Mouse (Mus musculus) brain, adult 2 months (tissue): ENCODE measurements around the gene 6430548M08Rik.
A peak's percentile ranks its signal among the peaks of the same experiment; 100 is the strongest.

Experiments
- DNase-seq: peaks from one replicate; pipeline ENCODE4 v3.0.0; 2011; ENCODE audit warnings: low read depth, low spot score

Gene 6430548M08Rik

GRCm38 (mm10) chr8:120140769-120141168 is 26.8 kb downstream of the 6430548M08Rik start:
- no peak for DNase-seq

GRCm38 (mm10) chr8:120143911-120144651 is 30.1 kb downstream of the 6430548M08Rik start:
- DNase-seq: peak; percentile 86

- peak; percentile 91 for DNase-seq
Measured at GRCm38 (mm10) chr8:120144652-120145301, 30.8 kb downstream of the 6430548M08Rik start.

- DNase-seq: no peak
Measured at GRCm38 (mm10) chr8:120146051-120146450, 32.1 kb downstream of the 6430548M08Rik start.

- no peak for DNase-seq
Measured at GRCm38 (mm10) chr8:120150028-120150427, 36.1 kb downstream of the 6430548M08Rik start.

GRCm38 (mm10) chr8:120151151-120151550 is 37.2 kb downstream of the 6430548M08Rik start:
- no peak for DNase-seq

- DNase-seq: no peak
Measured at GRCm38 (mm10) chr8:120152636-120153035, 38.7 kb downstream of the 6430548M08Rik start.

- DNase-seq: peak; percentile 95
Measured at GRCm38 (mm10) chr8:120160366-120160765, 46.4 kb downstream of the 6430548M08Rik start.

GRCm38 (mm10) chr8:120161658-120162403 is 47.9 kb downstream of the 6430548M08Rik start:
- peak; percentile 63 for DNase-seq

- DNase-seq: no peak
Measured at GRCm38 (mm10) chr8:120162404-120162752, 48.4 kb downstream of the 6430548M08Rik start.

GRCm38 (mm10) chr8:120163376-120163775 is 49.4 kb downstream of the 6430548M08Rik start:
- DNase-seq: no peak

GRCm38 (mm10) chr8:120164026-120164425 is 50.1 kb downstream of the 6430548M08Rik start:
- no peak for DNase-seq

- DNase-seq: peak; percentile 56
Measured at GRCm38 (mm10) chr8:120167136-120167535, 53.2 kb downstream of the 6430548M08Rik start.

GRCm38 (mm10) chr8:120167821-120168220 is 53.9 kb downstream of the 6430548M08Rik start:
- DNase-seq: peak; percentile 84

GRCm38 (mm10) chr8:120169119-120169518 is 55.2 kb downstream of the 6430548M08Rik start:
- DNase-seq: no peak

- DNase-seq: no peak
Measured at GRCm38 (mm10) chr8:120173195-120173594, 59.2 kb downstream of the 6430548M08Rik start.

GRCm38 (mm10) chr8:120174606-120175005 is 60.7 kb downstream of the 6430548M08Rik start:
- peak; percentile 27 for DNase-seq

- DNase-seq: no peak
Measured at GRCm38 (mm10) chr8:120176605-120177004, 62.7 kb downstream of the 6430548M08Rik start.

- peak; percentile 83 for DNase-seq
Measured at GRCm38 (mm10) chr8:120177318-120178123, 63.6 kb downstream of the 6430548M08Rik start, which contains the start of gene Fam92b. Gene Fam92b (minus strand): TSS chr8:120177466.

- DNase-seq: no peak
Measured at GRCm38 (mm10) chr8:120178124-120178514, 64.2 kb downstream of the 6430548M08Rik start.

- DNase-seq: peak; percentile 94
Measured at GRCm38 (mm10) chr8:120179027-120179431, 65.1 kb downstream of the 6430548M08Rik start.
